Mouse (Mus musculus): ENCODE measurements around the gene Hook1. TPM values are rescaled to one million over a fixed set of nuclear protein-coding genes. Genes with fewer than 3 reads are reported as not detected.
A peak's percentile ranks its signal among the peaks of the same experiment; 100 is the strongest.

Gene Hook1
- polyA plus RNA-seq (2016; fragmentation: Nextera tagmentation; extraction: Ambion mirVana), result 7.6 and 13.1 TPM in 2 replicates

GRCm38 (mm10) chr4:95966928-95967724 is at the start of gene Hook1:
Gene Hook1 (plus strand): TSS chr4:95967240.
- H3K27ac ChIP-seq, result peak within 1 kb of the TSS; percentile 84
- H3K9me3 ChIP-seq (replicated peaks), result no peaks in the 10 kb centered on the region
- peaks cover 16% of the 10 kb centered on the region for H3K4me1 ChIP-seq
- H3K27me3 ChIP-seq (ENCODE audit: low read depth, poor library complexity, severe bottlenecking), result peaks cover 14% of the 10 kb centered on the region
- peak; percentile 91 for DNase-seq (ENCODE audit: low spot score)
- no peaks in the 10 kb centered on the region for H3K36me3 ChIP-seq
- WGBS, result under 1% methylated on average over 82 of the region's 82 CpGs
- peak within 1 kb of the TSS; percentile 73 for H3K4me3 ChIP-seq

DNA sequence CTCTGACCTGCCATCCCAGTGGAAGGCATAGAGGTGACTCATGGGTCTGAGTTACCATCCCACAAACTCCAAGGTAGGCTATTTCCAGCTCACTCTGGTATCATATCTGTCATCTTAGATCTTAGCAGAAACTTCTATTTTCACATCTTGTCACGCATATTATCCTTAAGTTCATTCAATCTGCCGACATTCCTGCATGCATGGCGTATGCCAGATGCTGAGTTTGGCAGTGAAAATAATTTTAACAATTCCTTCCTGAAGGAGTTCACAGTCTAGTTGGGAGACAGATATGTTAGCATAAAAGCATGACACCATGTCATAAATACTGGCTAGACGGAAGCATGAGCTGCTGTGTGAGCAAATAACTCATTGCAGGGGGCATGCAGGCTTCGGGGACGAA is 49.3 kb upstream of the Hook1 start:
- 90% methylated on average over 6 of the region's 6 CpGs for WGBS
- Histone ChIP-seq H3K36me3 (no peaks in the 10 kb centered on the region), H3K4me3 (no peak overlapping the region), H3K4me1 (peaks cover 11% of the 10 kb centered on the region; the same call in 1 of the 2 replicates), H3K27me3 (ENCODE audit: low read depth, poor library complexity, severe bottlenecking) (no peaks in the 10 kb centered on the region), H3K9me3 (replicated peaks) (no peaks in the 10 kb centered on the region), H3K27ac (no peak overlapping the region)
- no peak for DNase-seq (ENCODE audit: low spot score)

DNA sequence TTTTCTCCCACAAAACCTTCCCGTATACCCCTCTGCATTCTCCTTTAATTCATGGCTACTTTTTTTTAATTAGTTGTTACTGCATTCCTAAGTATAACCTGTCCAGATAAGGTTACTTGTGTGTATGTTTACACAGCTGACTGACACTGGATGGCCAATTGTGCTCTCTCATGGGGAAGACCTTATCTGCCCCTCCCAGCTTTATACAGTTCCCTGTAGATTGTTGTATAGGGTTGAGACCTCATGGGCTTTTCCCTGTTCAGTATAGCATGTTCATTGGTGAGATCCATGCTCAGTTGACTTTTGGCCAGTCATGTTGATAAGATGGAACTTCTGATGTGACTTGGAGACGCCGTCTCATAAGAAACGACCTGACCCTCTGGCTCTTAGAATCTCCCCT is 46.6 kb upstream of the Hook1 start:
- H3K27ac ChIP-seq, result no peak overlapping the region
- no peak overlapping the region for H3K4me3 ChIP-seq
- no peaks in the 10 kb centered on the region for H3K9me3 ChIP-seq (replicated peaks)
- WGBS, result 88% methylated on average over 4 of the region's 4 CpGs
- no peaks in the 10 kb centered on the region for H3K27me3 ChIP-seq (ENCODE audit: low read depth, poor library complexity, severe bottlenecking)
- H3K36me3 ChIP-seq, result no peaks in the 10 kb centered on the region
- H3K4me1 ChIP-seq, result peaks cover 11% of the 10 kb centered on the region; the same call in 1 of the 2 replicates
- DNase-seq (ENCODE audit: low spot score), result no peak

DNA sequence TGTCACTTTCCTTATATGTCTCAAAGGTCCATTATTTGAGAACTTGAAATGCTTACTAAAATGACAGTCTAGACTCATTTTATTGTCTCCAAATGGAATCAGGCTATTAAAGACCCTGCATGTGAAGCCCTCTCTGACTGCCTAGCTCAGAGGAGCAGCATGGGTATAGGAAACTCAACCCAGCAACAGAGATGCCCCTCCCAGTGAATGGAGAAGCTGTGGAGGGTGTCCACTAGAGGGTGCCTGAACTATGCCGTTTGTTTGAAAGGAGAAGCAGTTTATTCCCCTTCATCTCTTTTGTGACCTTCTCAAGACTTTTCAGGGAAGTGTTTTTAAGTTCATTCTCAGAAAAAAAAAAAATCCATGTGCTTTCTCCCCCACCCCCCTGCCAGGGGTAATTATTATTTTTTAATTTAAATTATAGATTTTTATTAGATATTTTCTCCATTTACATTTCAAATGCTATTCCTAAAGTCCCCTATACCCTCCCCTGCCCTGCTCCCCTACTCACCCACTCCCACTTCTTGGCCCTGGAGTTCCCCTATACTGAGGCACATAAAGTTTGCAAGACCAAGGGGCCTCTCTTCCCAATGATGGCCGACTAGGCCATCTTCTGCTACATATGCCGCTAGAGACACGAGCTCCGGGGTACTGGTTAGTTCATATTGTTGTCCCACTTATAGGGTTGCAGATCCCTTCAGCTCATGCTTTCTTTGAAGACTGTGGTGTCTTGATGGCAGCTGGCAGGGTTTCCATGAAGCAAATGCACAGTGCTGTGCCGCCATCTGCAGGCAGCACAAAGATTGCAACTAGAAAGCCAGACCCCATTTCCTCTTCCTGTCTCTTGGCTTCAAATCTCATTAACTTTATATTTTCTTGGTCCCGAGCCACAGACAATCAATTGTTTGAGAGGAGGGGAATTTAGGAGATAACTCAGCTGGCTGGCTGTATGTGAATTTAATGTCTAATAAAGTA is 42.5 kb upstream of the Hook1 start:
- no peaks in the 10 kb centered on the region for H3K27me3 ChIP-seq (ENCODE audit: low read depth, poor library complexity, severe bottlenecking)
- 15% methylated on average over 7 of the region's 7 CpGs for WGBS

GRCm38 (mm10) chr4:95928846-95929245 is 38.2 kb upstream of the Hook1 start:
- H3K9me3 ChIP-seq (replicated peaks), result no peaks in the 10 kb centered on the region
- no peaks in the 10 kb centered on the region for H3K27me3 ChIP-seq (ENCODE audit: low read depth, poor library complexity, severe bottlenecking)
- WGBS, result 94% methylated on average over 1 of the region's 1 CpGs
- no peak overlapping the region for H3K4me3 ChIP-seq
- DNase-seq (ENCODE audit: low spot score), result no peak
- H3K4me1 ChIP-seq, result no peaks in the 10 kb centered on the region
- H3K27ac ChIP-seq, result no peak overlapping the region
- H3K36me3 ChIP-seq, result no peaks in the 10 kb centered on the region

More for the DNA sequence above, 42.5 kb upstream of the Hook1 start:
- Histone ChIP-seq H3K4me1 (no peaks in the 10 kb centered on the region), H3K36me3 (no peaks in the 10 kb centered on the region), H3K4me3 (no peak overlapping the region), H3K9me3 (replicated peaks) (no peaks in the 10 kb centered on the region), H3K27ac (no peak overlapping the region)
- peak; percentile 86 for DNase-seq (ENCODE audit: low spot score)

GRCm38 (mm10) chr4:95929936-95930335 is 37.1 kb upstream of the Hook1 start:
- no peak for DNase-seq (ENCODE audit: low spot score)
- no peak overlapping the region for H3K4me3 ChIP-seq
- H3K36me3 ChIP-seq, result no peaks in the 10 kb centered on the region
- WGBS, result 84% methylated on average over 1 of the region's 1 CpGs
- H3K4me1 ChIP-seq, result no peaks in the 10 kb centered on the region; the same call in 1 of the 2 replicates
- H3K9me3 ChIP-seq (replicated peaks), result no peaks in the 10 kb centered on the region
- no peaks in the 10 kb centered on the region for H3K27me3 ChIP-seq (ENCODE audit: low read depth, poor library complexity, severe bottlenecking)
- no peak overlapping the region for H3K27ac ChIP-seq

DNA sequence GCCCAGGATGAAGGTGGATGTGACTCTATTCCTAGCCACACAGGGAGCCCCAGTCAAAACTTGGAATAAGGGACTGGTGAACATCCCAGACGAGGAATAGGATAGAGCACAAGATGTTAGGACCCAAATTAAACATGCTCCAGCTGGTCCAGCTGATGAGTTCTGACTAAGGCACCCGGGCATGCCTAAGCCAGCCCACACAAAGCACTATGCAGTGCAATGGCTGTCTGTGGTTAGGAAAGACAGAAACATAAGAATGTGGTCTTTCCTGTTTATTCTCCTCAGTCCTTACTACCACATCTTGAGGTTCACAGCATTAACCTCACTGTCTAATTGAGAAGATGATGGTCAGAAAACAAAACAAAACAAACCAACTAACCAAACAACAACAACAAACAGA is 35.7 kb upstream of the Hook1 start:
- Histone ChIP-seq H3K4me1 (no peaks in the 10 kb centered on the region; the same call in 1 of the 2 replicates), H3K9me3 (replicated peaks) (no peaks in the 10 kb centered on the region), H3K36me3 (no peaks in the 10 kb centered on the region), H3K27ac (no peak overlapping the region), H3K27me3 (ENCODE audit: low read depth, poor library complexity, severe bottlenecking) (no peaks in the 10 kb centered on the region), H3K4me3 (no peak overlapping the region)
- DNase-seq (ENCODE audit: low spot score), result no peak
- 76% methylated on average over 2 of the region's 2 CpGs for WGBS

- no peak overlapping the region for H3K27ac ChIP-seq
- WGBS, result 94% methylated on average over 9 of the region's 9 CpGs
- H3K27me3 ChIP-seq (ENCODE audit: low read depth, poor library complexity, severe bottlenecking), result no peaks in the 10 kb centered on the region
- no peak overlapping the region for H3K4me3 ChIP-seq
- H3K9me3 ChIP-seq (replicated peaks), result no peaks in the 10 kb centered on the region
- no peak for DNase-seq (ENCODE audit: low spot score)
- no peaks in the 10 kb centered on the region; the same call in 1 of the 2 replicates for H3K4me1 ChIP-seq
- no peaks in the 10 kb centered on the region for H3K36me3 ChIP-seq
These were observed 33.2 kb upstream of the Hook1 start for GRCm38 (mm10) chr4:95933801-95934356.

DNA sequence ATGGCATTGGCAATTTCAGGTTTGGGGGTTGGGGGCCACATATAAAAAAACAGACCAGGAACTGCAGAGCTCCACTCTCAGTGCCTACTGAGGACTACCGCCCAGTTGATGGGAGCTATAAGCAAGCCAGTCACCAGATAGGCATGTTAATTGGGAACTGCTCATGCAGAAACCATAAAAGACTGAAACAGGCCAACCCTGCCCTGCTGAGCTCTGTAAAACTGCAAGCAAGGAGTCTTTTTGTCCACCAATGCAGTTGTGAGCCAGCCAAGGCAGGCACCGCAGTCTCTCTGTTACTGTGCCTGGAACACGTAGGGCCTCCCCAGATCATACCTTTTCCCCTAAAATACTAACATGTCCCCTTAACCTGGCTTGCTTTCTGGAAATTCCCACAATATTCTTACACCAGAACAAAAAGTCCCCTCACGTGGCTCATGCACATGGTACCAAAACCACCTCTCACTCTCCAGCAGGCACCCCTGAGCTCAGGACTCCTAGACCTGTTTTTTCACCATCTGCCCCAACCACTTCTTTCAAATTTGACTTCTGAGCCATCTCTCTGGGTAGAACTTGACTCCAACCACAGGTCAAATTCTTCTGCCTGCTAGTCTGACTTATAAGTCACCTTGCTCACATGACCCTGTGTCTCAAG is 32.5 kb upstream of the Hook1 start:
- no peak overlapping the region for H3K4me3 ChIP-seq
- H3K27me3 ChIP-seq (ENCODE audit: low read depth, poor library complexity, severe bottlenecking), result no peaks in the 10 kb centered on the region
- H3K9me3 ChIP-seq (replicated peaks), result no peaks in the 10 kb centered on the region
- no peaks in the 10 kb centered on the region; the same call in 1 of the 2 replicates for H3K4me1 ChIP-seq
- H3K27ac ChIP-seq, result no peak overlapping the region
- 88% methylated on average over 4 of the region's 4 CpGs for WGBS
- no peak for DNase-seq (ENCODE audit: low spot score)
- no peaks in the 10 kb centered on the region for H3K36me3 ChIP-seq

DNA sequence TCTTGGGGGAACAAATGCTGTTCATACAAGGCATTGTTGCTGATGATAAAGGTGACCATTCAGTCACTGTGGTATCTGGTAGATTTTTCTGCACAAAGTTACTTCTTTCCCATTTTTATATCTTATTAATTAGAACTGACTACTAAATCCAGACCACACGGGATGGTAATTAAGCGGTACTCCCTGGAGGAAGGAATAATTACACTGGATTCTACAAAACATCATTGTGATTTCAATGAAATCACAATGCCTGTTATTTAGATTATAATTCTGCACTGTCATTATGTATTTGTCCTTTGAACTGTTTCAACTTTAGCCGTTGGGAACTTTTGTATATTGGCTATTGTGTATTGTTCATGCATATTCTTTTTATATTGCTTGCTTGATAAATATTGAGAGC is 28.3 kb upstream of the Hook1 start:
- no peaks in the 10 kb centered on the region; the same call in 1 of the 2 replicates for H3K4me1 ChIP-seq
- 86% methylated on average over 3 of the region's 3 CpGs for WGBS
- no peak for DNase-seq (ENCODE audit: low spot score)

DNA sequence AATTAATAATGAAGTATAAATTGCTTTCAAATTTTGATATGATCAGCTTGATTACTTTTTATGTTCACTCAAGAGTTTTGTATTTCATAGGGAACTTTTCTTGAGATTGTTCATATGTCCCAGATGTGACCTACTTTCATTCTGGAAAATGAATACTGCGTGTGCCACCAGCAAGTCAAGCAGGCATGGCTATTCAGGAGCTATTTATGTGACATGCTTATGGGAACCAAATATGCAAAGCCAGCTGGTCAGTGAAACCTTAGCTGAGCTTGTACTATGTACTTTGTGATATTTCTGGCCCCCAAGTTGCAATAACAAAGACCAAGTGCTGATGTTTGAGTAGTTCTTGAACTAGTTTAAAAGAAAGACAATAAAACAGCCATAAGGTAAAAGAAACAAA is 19.1 kb upstream of the Hook1 start:
- Histone ChIP-seq H3K36me3 (no peaks in the 10 kb centered on the region), H3K9me3 (replicated peaks) (no peaks in the 10 kb centered on the region), H3K4me3 (no peak overlapping the region), H3K27me3 (ENCODE audit: low read depth, poor library complexity, severe bottlenecking) (no peaks in the 10 kb centered on the region), H3K27ac (no peak overlapping the region), H3K4me1 (no peaks in the 10 kb centered on the region)
- WGBS, result 83% methylated on average over 1 of the region's 1 CpGs
- no peak for DNase-seq (ENCODE audit: low spot score)

More for the DNA sequence above, 28.3 kb upstream of the Hook1 start:
- Histone ChIP-seq H3K36me3 (no peaks in the 10 kb centered on the region), H3K27me3 (ENCODE audit: low read depth, poor library complexity, severe bottlenecking) (no peaks in the 10 kb centered on the region), H3K9me3 (replicated peaks) (no peaks in the 10 kb centered on the region), H3K27ac (no peak overlapping the region), H3K4me3 (no peak overlapping the region)

DNA sequence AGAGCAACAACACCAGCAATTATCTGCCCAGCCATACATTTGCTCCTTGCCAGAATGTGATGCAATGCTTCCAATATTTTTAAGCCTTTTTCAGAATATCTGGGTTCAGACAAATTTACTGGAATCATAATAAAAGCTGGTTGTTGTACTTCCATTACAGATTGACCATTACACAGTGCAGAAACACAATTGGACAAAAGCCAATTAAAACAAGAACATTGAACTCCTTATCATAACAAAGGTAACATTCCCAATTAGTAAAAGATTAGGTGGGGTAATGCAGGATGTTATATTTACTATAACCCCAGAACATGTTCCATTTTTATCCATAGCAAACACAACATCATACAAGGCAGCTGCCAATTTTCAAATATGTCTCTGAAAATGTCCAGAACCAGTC is 13.7 kb upstream of the Hook1 start:
- no peaks in the 10 kb centered on the region for H3K27me3 ChIP-seq (ENCODE audit: low read depth, poor library complexity, severe bottlenecking)
- no peaks in the 10 kb centered on the region for H3K36me3 ChIP-seq
- no peaks in the 10 kb centered on the region for H3K9me3 ChIP-seq (replicated peaks)

More for the DNA sequence above, 13.7 kb upstream of the Hook1 start:
- Histone ChIP-seq H3K27ac (no peak overlapping the region), H3K4me3 (no peak overlapping the region), H3K4me1 (no peaks in the 10 kb centered on the region)
- DNase-seq (ENCODE audit: low spot score), result no peak

Measured in limb, embryonic 10.5 days (tissue).